Mouse (Mus musculus) Patski (cell line): ENCODE measurements around the gene Cxcr4. TPM values are rescaled to one million over a fixed set of nuclear protein-coding genes. Genes with fewer than 3 reads are reported as not detected.

Source experiments
- ATAC-seq: fragments of 100-300 bp; one replicate; pipeline ENCODE4 v1.8.0; 2021
- CTCF ChIA-PET: fragments of 350-600 bp; sonication (Branson Sonifier 250); formaldehyde crosslinking; loops from one replicate; lab custom pipeline; 2022; ENCODE audit warnings: inconsistent platforms; lab: Charles Lee
- POLR2A ChIA-PET: fragments of 350-600 bp; sonication (Branson Sonifier 250); formaldehyde crosslinking; loops from one replicate; lab custom pipeline; 2022; ENCODE audit warnings: antibody characterized with exemption, inconsistent platforms; lab: Charles Lee
- DNase-seq: peaks from one replicate; pipeline ENCODE4 v3.0.0-alpha.2; 2011; ENCODE audit warnings: low read depth, low spot score
- H3K27me3 ChIP-seq: fragments of 371-371 bp; one replicate; pipeline ENCODE4 v1.5.1; 2021
- CTCF ChIP-seq: fragments of 100-300 bp; IDR thresholded peaks from one replicate; pipeline ENCODE4 v1.5.1; 2021
- in situ Hi-C: fragments of 300-500 bp; cut with MboI; formaldehyde crosslinking; loops from 3 replicates; pipeline ENCODE4 v1.11.1; 2018; ENCODE audit warnings: low pct_unique_long_range_greater_than_20kb, mixed read lengths
- polyA plus RNA-seq: library from polyadenylated mRNA; unstranded; gene quantifications from one replicate; pipeline ENCODE4 v1.2.3, GENCODE M21; 2021

Gene Cxcr4
- 3.2 TPM for polyA plus RNA-seq

- ATAC-seq (peak; percentile 52), DNase-seq (no peak)
- H3K27me3 ChIP-seq, result peaks cover 20% of the 10 kb centered on the region
- CTCF ChIA-PET, result interaction anchor here (1.1 to 1.2 kb wide), 3 partner anchors 14 to 75 kb away, joined by 3 read pairs; no protein-coding TSS in a partner anchor
- TF ChIP-seq CTCF, result no peak
- POLR2A ChIA-PET, result no interaction called here
- in situ Hi-C loops, result no loop called here
These were observed at the start of gene Cxcr4 for GRCm38 (mm10) chr1:128592211-128592741. TSS of gene Cxcr4 (minus strand) at chr1:128592293.

DNA sequence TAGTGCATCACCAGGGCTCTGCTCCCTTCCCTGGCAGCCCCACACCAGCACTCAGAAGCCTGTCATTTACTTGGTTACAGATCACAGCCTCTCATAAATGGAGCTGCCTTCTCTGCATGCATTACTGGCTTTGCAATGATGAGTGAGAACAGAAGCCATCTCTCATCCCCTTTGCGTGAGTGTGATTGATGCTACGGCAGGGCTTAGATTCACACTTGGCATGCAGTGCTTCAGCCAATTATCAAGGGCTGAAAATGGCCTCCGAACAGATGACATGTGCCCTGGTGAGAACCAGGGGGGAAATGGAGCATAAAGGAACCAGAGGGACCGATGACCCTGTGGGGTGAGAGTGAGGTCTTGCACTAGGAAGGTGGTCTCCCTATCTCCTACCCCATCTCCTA is 47.6 kb upstream of the Cxcr4 start:
- no peak for TF ChIP-seq CTCF
- DNase-seq, result no peak
- H3K27me3 ChIP-seq, result no peaks in the 10 kb centered on the region
- POLR2A ChIA-PET, result interaction anchor here (0.7 kb wide), 1 partner anchor 314 kb away, joined by 4 read pairs; no protein-coding TSS in a partner anchor
- in situ Hi-C loops, result no loop called here
- CTCF ChIA-PET, result interaction anchor here (0.8 kb wide), 1 partner anchor 16 kb away, joined by 3 read pairs; no protein-coding TSS in a partner anchor
- ATAC-seq, result no peak

DNA sequence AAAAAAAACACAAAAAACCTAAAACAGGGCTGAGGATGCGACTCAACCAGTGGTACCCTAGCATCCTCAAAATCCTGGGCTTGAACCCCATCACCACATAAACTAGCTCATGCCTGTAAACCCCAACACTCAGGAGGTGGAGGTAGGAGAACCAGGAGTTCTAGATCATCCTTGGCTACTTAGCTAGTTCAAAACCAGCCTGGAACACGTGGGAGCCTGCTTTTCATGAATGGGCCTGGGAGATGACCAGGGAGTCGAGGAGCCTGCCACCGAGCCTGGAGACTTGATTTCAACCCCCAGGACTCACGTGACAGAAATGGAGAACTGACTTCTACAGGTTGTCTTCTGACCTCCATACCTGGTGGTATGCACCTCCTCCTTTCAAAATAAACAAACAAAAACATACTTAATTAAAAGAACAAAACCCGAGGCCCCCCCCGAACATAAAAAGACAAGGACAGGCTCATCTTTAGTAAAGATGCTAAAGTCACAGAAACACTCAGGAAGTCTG is 45.2 kb upstream of the Cxcr4 start:
- no peaks in the 10 kb centered on the region for H3K27me3 ChIP-seq
- DNase-seq, result no peak
- ChIA-PET POLR2A (no interaction called here), CTCF (no interaction called here)
- TF ChIP-seq CTCF, result no peak
- ATAC-seq, result no peak
- in situ Hi-C loops, result no loop called here

GRCm38 (mm10) chr1:128636258-128637229 is 44.5 kb upstream of the Cxcr4 start:
- DNase-seq, result no peak
- CTCF ChIA-PET, result no interaction called here
- in situ Hi-C loops, result no loop called here

DNA sequence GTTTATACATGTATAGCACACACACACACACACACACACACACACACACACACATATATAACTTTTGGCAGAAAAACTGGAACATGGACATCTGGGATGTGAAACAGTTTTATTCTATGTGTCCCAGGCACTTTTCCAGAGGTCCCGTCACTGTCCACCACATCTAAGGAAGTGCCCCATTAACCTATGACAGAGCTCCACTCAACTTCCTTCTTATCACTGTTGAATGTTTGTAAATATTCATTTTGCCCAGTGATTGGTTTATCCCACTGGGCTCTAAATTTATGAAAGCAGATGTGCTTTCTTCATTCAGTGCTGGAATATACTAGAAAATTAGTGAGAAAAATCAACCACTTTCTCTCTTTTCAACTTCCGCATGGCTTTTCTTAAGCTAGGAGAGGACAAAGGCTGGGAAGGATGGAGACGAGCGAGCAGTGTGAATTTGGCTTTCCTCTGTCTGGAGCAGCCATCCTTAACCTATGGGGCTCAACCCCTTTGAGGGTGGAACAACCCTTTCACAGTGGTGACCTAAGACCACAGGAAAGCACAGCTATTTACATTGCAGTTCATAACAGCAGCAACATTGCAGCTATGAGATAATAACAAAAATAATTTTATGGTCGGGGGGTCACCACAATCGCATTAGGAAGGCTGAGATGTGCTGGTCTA is 41.8 kb upstream of the Cxcr4 start:
- DNase-seq, result no peak

More at GRCm38 (mm10) chr1:128636258-128637229, 44.5 kb upstream of the Cxcr4 start:
- H3K27me3 ChIP-seq, result no peaks in the 10 kb centered on the region
- POLR2A ChIA-PET, result interaction anchor here (0.6 kb wide), 1 partner anchor 1330 kb away, joined by 3 read pairs; no protein-coding TSS in a partner anchor
- no peak for TF ChIP-seq CTCF
- ATAC-seq, result no peak

DNA sequence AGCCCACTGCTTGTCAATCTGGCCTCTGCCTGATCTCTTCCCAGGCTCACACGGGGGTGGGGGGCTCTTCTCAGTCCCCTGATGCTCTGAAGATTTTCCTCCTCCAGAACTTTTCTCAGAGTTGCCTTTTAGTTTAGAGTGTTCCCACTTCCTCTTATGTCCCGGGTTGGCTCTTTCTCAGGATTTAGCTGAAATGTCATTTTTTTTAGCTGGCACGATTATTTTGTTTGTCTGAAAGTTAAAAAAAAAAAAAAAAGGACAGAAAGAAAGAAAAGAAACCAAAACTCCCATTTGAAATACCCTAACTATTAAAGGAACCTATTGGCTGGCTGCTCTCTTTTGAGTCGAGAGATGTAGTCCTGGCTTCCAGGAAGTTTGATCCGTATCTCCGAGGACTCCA is 40.4 kb upstream of the Cxcr4 start:
- no peaks in the 10 kb centered on the region for H3K27me3 ChIP-seq
- in situ Hi-C loops, result no loop called here
- DNase-seq, result no peak
- CTCF ChIA-PET, result no interaction called here
- no peak for TF ChIP-seq CTCF
- no peak for ATAC-seq
- POLR2A ChIA-PET, result no interaction called here

More for the DNA sequence above, 41.8 kb upstream of the Cxcr4 start:
- POLR2A ChIA-PET, result interaction anchor here (0.6 kb wide), 1 partner anchor 850 kb away, joined by 5 read pairs; no protein-coding TSS in a partner anchor
- CTCF ChIA-PET, result no interaction called here
- TF ChIP-seq CTCF, result no peak
- H3K27me3 ChIP-seq, result no peaks in the 10 kb centered on the region
- in situ Hi-C loops, result no loop called here
- ATAC-seq, result no peak

GRCm38 (mm10) chr1:128626144-128626678 is 34.1 kb upstream of the Cxcr4 start:
- POLR2A ChIA-PET, result no interaction called here
- no peak for TF ChIP-seq CTCF
- in situ Hi-C loops, result no loop called here
- ATAC-seq, result no peak
- no peaks in the 10 kb centered on the region for H3K27me3 ChIP-seq
- DNase-seq, result no peak
- CTCF ChIA-PET, result no interaction called here

DNA sequence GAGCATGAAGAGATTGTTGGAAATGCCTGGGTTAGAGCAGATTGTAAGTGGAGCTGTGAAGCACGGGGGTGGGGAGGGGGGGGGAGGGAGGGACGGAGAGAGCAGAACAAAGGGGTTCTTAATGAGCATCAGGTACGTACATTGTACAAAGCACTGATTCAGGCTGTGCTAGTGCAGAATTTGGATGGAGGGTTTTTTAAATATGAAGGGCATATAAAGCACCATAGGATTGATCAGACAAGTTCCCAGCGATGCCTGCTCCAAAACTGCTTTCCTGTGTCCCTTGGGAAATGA is 31.4 kb upstream of the Cxcr4 start:
- no peak for TF ChIP-seq CTCF
- POLR2A ChIA-PET, result interaction anchor here (1.0 kb wide), 1 partner anchor 8 kb away, joined by 4 read pairs; no protein-coding TSS in a partner anchor
- CTCF ChIA-PET, result interaction anchor here (1.3 kb wide), 1 partner anchor 16 kb away, joined by 3 read pairs; no protein-coding TSS in a partner anchor
- ATAC-seq, result no peak
- in situ Hi-C loops, result no loop called here
- DNase-seq, result no peak
- no peaks in the 10 kb centered on the region for H3K27me3 ChIP-seq

GRCm38 (mm10) chr1:128622867-128623593 is 30.9 kb upstream of the Cxcr4 start:
- TF ChIP-seq CTCF, result no peak
- CTCF ChIA-PET, result interaction anchor here (1.3 kb wide), 1 partner anchor 16 kb away, joined by 3 read pairs; no protein-coding TSS in a partner anchor
- DNase-seq (no peak), ATAC-seq (no peak)
- in situ Hi-C loops, result no loop called here
- POLR2A ChIA-PET, result no interaction called here
- no peaks in the 10 kb centered on the region for H3K27me3 ChIP-seq
